Mouse (Mus musculus): Measurements from ENCODE around the gene Ciz1. TPM values are rescaled to one million over a fixed set of nuclear protein-coding genes. Genes with fewer than 3 reads are reported as not detected.
A peak's percentile ranks its signal among the peaks of the same experiment; 100 is the strongest.

Ciz1 gene
- polyA plus RNA-seq, 1 experiment from 2014 or later, result 20.1 TPM

DNA sequence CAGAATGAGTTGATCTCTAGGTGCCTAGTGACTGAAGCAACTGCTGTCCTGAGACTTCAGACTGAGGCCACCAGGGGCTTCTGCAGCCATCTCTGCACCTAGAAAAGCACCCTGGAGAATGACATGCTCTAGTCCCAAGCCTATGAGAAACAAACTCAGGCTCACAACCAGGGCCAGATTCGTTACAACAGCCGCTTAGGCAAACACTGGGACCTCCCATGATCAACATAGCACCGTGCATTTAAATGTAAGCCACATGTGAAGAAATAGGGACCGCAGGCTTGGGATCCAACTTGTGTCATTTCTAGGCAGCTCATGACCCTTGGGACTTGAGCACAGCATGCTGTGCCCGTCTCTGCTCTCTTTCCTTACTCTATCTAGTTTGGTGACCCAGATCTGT, 75.6 kb downstream of the Ciz1 start:
- no peak for ATAC-seq
- Histone ChIP-seq H3K4me1 (replicated peaks; ENCODE audit: control insufficient read depth, insufficient read depth, low read length) (peaks cover 18% of the 10 kb centered on the region), H3K4me3 (ENCODE audit: low read depth, low read length) (no peak overlapping the region), H3K4me2 (replicated peaks; ENCODE audit: low read depth) (peak overlapping the region; percentile 55), H3K27ac (ENCODE audit: low read depth, low read length) (peak overlapping the region; percentile 75), H3K36me3 (ENCODE audit: control insufficient read depth, insufficient read depth) (no peaks in the 10 kb centered on the region), H3K9me3 (ENCODE audit: control insufficient read depth) (no peaks in the 10 kb centered on the region), H3K27me3 (replicated peaks; ENCODE audit: control insufficient read depth, insufficient read depth, low read length) (no peaks in the 10 kb centered on the region), H3K9ac (ENCODE audit: low read depth, low read length) (no peak overlapping the region)
- TF ChIP-seq CTCF (IDR thresholded peaks at IDR 0.05; ENCODE audit: low read depth), result peak; percentile 25; the same call in 1 of the 2 replicates
- WGBS, result 56% methylated on average over 5 of the region's 5 CpGs

GRCm38 (mm10) chr2:32428262-32428722, 76.2 kb downstream of the Ciz1 start:
- Histone ChIP-seq H3K4me1 (replicated peaks; ENCODE audit: control insufficient read depth, insufficient read depth, low read length) (peaks cover 18% of the 10 kb centered on the region), H3K9ac (ENCODE audit: low read depth, low read length) (no peak overlapping the region)

GRCm38 (mm10) chr2:32429215-32429891, 77.2 kb downstream of the Ciz1 start:
- TF ChIP-seq CTCF (IDR thresholded peaks at IDR 0.05; ENCODE audit: low read depth), result no peak
- Histone ChIP-seq H3K9me3 (ENCODE audit: control insufficient read depth) (no peaks in the 10 kb centered on the region), H3K27ac (ENCODE audit: low read depth, low read length) (peak overlapping the region; percentile 51), H3K4me1 (replicated peaks; ENCODE audit: control insufficient read depth, insufficient read depth, low read length) (peaks cover 18% of the 10 kb centered on the region), H3K36me3 (ENCODE audit: control insufficient read depth, insufficient read depth) (no peaks in the 10 kb centered on the region), H3K9ac (ENCODE audit: low read depth, low read length) (no peak overlapping the region), H3K4me2 (replicated peaks; ENCODE audit: low read depth) (peak overlapping the region; percentile 55), H3K4me3 (ENCODE audit: low read depth, low read length) (no peak overlapping the region), H3K27me3 (replicated peaks; ENCODE audit: control insufficient read depth, insufficient read depth, low read length) (no peaks in the 10 kb centered on the region)
- 58% methylated on average over 4 of the region's 4 CpGs for WGBS
- no peak for ATAC-seq

More at GRCm38 (mm10) chr2:32428262-32428722, 76.2 kb downstream of the Ciz1 start:
- H3K9me3 ChIP-seq (ENCODE audit: control insufficient read depth), result no peaks in the 10 kb centered on the region
- no peaks in the 10 kb centered on the region for H3K36me3 ChIP-seq (ENCODE audit: control insufficient read depth, insufficient read depth)
- peak overlapping the region; percentile 75 for H3K27ac ChIP-seq (ENCODE audit: low read depth, low read length)
- peak; percentile 84 for ATAC-seq
- TF ChIP-seq CTCF (IDR thresholded peaks at IDR 0.05; ENCODE audit: low read depth), result no peak
- H3K4me2 ChIP-seq (replicated peaks; ENCODE audit: low read depth), result peak overlapping the region; percentile 55
- H3K27me3 ChIP-seq (replicated peaks; ENCODE audit: control insufficient read depth, insufficient read depth, low read length), result no peaks in the 10 kb centered on the region
- 22% methylated on average over 8 of the region's 8 CpGs for WGBS
- no peak overlapping the region for H3K4me3 ChIP-seq (ENCODE audit: low read depth, low read length)

Small RNA genes within 50 kb of the gene (microRNA-seq; reads per million reads assigned to microRNA genes)
- gene Gm23363 (not detected), gene Mir199b (315 reads per million, percentile 62 among the genes with 10 or more reads in this experiment)

Other genes starting within 250 kb of the Ciz1 start
- 17.7 and 18.9 TPM in 2 replicates for gene Prrc2b, start 201.2 kb upstream of the Ciz1 start, polyA plus RNA-seq (2015; fragmentation: Nextera tagmentation; extraction: Ambion mirVana)
- gene Pomt1, start 115.7 kb upstream of the Ciz1 start, polyA plus RNA-seq (2015; fragmentation: Nextera tagmentation; extraction: Ambion mirVana), result 9.2 and 10.7 TPM in 2 replicates
- 74.1 and 80.0 TPM in 2 replicates for gene Uck1, start 92.2 kb upstream of the Ciz1 start, polyA plus RNA-seq (2015; fragmentation: Nextera tagmentation; extraction: Ambion mirVana)
- gene Golga2, start 64.9 kb upstream of the Ciz1 start, polyA plus RNA-seq (2015; fragmentation: Nextera tagmentation; extraction: Ambion mirVana), result 15.2 and 18.1 TPM in 2 replicates
- gene Swi5, start 64.3 kb upstream of the Ciz1 start, polyA plus RNA-seq (2015; fragmentation: Nextera tagmentation; extraction: Ambion mirVana), result 255 and 271 TPM in 2 replicates
- 23.5 and 30.0 TPM in 2 replicates for gene Dnm1, start 1.0 kb downstream of the Ciz1 start, polyA plus RNA-seq (2015; fragmentation: Nextera tagmentation; extraction: Ambion mirVana)
- gene 1110008P14Rik, start 29.6 kb downstream of the Ciz1 start, polyA plus RNA-seq (2015; fragmentation: Nextera tagmentation; extraction: Ambion mirVana), result 95.0 and 100 TPM in 2 replicates
- gene Lcn2, start 35.9 kb downstream of the Ciz1 start, polyA plus RNA-seq (2015; fragmentation: Nextera tagmentation; extraction: Ambion mirVana), result 4.8 and 5.4 TPM in 2 replicates
- gene Ptges2, start 43.6 kb downstream of the Ciz1 start, polyA plus RNA-seq (2015; fragmentation: Nextera tagmentation; extraction: Ambion mirVana), result 47.3 and 49.4 TPM in 2 replicates
- gene Naif1, start 98.1 kb downstream of the Ciz1 start, polyA plus RNA-seq (2015; fragmentation: Nextera tagmentation; extraction: Ambion mirVana), result 2.9 and 3.2 TPM in 2 replicates
- 45.1 and 52.6 TPM in 2 replicates for gene Slc25a25, start 99.1 kb downstream of the Ciz1 start, polyA plus RNA-seq (2015; fragmentation: Nextera tagmentation; extraction: Ambion mirVana)
- gene Fam102a, start 183.0 kb downstream of the Ciz1 start, polyA plus RNA-seq (2015; fragmentation: Nextera tagmentation; extraction: Ambion mirVana), result 18.0 and 18.4 TPM in 2 replicates
- 120 and 124 TPM in 2 replicates for gene Dpm2, start 218.5 kb downstream of the Ciz1 start, polyA plus RNA-seq (2015; fragmentation: Nextera tagmentation; extraction: Ambion mirVana)
- not detected in 2 replicates for gene Pip5kl1, start 222.5 kb downstream of the Ciz1 start, polyA plus RNA-seq (2015; fragmentation: Nextera tagmentation; extraction: Ambion mirVana)
- 0.14 TPM in 1 of 2 replicates, not detected in the other for gene 9430097D07Rik, start 223.4 kb downstream of the Ciz1 start, polyA plus RNA-seq (2015; fragmentation: Nextera tagmentation; extraction: Ambion mirVana)
- gene St6galnac4, start 234.8 kb downstream of the Ciz1 start, polyA plus RNA-seq (2015; fragmentation: Nextera tagmentation; extraction: Ambion mirVana), result 5.7 and 6.6 TPM in 2 replicates
- gene St6galnac6, start 247.4 kb downstream of the Ciz1 start, polyA plus RNA-seq (2015; fragmentation: Nextera tagmentation; extraction: Ambion mirVana), result 8.3 and 9.1 TPM in 2 replicates